Mouse (Mus musculus): ENCODE measurements around the gene Oog3. TPM values are rescaled to one million over a fixed set of nuclear protein-coding genes. Genes with fewer than 3 reads are reported as not detected.

The Oog3 gene
- not detected in 2 replicates for polyA plus RNA-seq (2015; fragmentation: Nextera tagmentation; extraction: Ambion mirVana)

GRCm38 (mm10) chr4:144162563-144162962, at the start of gene Oog3:
Gene Oog3 (minus strand): TSS chr4:144162663.

GRCm38 (mm10) chr4:144190419-144190818, 28.0 kb upstream of the Oog3 start, which contains the start of gene Oog2:
Gene Oog2 (plus strand): TSS chr4:144190719.

Other genes starting within 250 kb of the Oog3 start
- not detected in 2 replicates for gene Pramef25, start 211.6 kb downstream of the Oog3 start, polyA plus RNA-seq (2015; fragmentation: Nextera tagmentation; extraction: Ambion mirVana)
- not detected in 2 replicates for gene Gm13101, start 195.7 kb downstream of the Oog3 start, polyA plus RNA-seq (2015; fragmentation: Nextera tagmentation; extraction: Ambion mirVana)
- not detected in 2 replicates for gene Pramef17, start 168.3 kb downstream of the Oog3 start, polyA plus RNA-seq (2015; fragmentation: Nextera tagmentation; extraction: Ambion mirVana)
- gene Pramel4, start 103.5 kb downstream of the Oog3 start, polyA plus RNA-seq (2015; fragmentation: Nextera tagmentation; extraction: Ambion mirVana), result not detected in 2 replicates
- not detected in 2 replicates for gene Gm13102, start 56.2 kb downstream of the Oog3 start, polyA plus RNA-seq (2015; fragmentation: Nextera tagmentation; extraction: Ambion mirVana)
- gene Oog2, start 28.1 kb upstream of the Oog3 start, polyA plus RNA-seq (2015; fragmentation: Nextera tagmentation; extraction: Ambion mirVana), result not detected in 2 replicates
- gene C87977, start 50.7 kb upstream of the Oog3 start, polyA plus RNA-seq (2015; fragmentation: Nextera tagmentation; extraction: Ambion mirVana), result not detected in 2 replicates
- not detected in 2 replicates for gene Pramel5, start 117.8 kb upstream of the Oog3 start, polyA plus RNA-seq (2015; fragmentation: Nextera tagmentation; extraction: Ambion mirVana)
- not detected in 2 replicates for gene Gm13128, start 167.6 kb upstream of the Oog3 start, polyA plus RNA-seq (2015; fragmentation: Nextera tagmentation; extraction: Ambion mirVana)
- gene Gm13119, start 195.3 kb upstream of the Oog3 start, polyA plus RNA-seq (2015; fragmentation: Nextera tagmentation; extraction: Ambion mirVana), result not detected in 2 replicates
- not detected in 2 replicates for gene Pramef20, start 215.3 kb upstream of the Oog3 start, polyA plus RNA-seq (2015; fragmentation: Nextera tagmentation; extraction: Ambion mirVana)
- 0.12 TPM in 1 of 2 replicates, not detected in the other for gene Pramef12, start 245.8 kb upstream of the Oog3 start, polyA plus RNA-seq (2015; fragmentation: Nextera tagmentation; extraction: Ambion mirVana)

All from urinary bladder, postnatal 0 days (tissue).